Mouse (Mus musculus) spleen, embryonic (tissue): ENCODE measurements around the gene Mesd.

Source experiments
- CTCF ChIA-PET: fragments of 350-600 bp; sonication (Branson Sonifier 250); formaldehyde crosslinking; loops from one replicate; lab custom pipeline; 2022; lab: Charles Lee

Gene Mesd

GRCm38 (mm10) chr7:83911909-83912308 is 27.6 kb downstream of the Mesd start:
- CTCF ChIA-PET, result no interaction called here

- CTCF ChIA-PET, result interaction anchor here (0.7 to 1.4 kb wide), 2 partner anchors 215 to 443 kb away, joined by 3 to 4 read pairs; no protein-coding TSS in a partner anchor
Observed at GRCm38 (mm10) chr7:83913405-83913932, 29.2 kb downstream of the Mesd start.

GRCm38 (mm10) chr7:83913995-83914394 is 29.7 kb downstream of the Mesd start:
- CTCF ChIA-PET, result interaction anchor here (0.7 to 1.4 kb wide), 2 partner anchors 215 to 442 kb away, joined by 3 to 4 read pairs; no protein-coding TSS in a partner anchor

- CTCF ChIA-PET, result no interaction called here
Observed at GRCm38 (mm10) chr7:83914566-83914965, 30.3 kb downstream of the Mesd start.

GRCm38 (mm10) chr7:83920241-83920640 is 36.0 kb downstream of the Mesd start:
- CTCF ChIA-PET, result no interaction called here

- CTCF ChIA-PET, result no interaction called here
Observed at GRCm38 (mm10) chr7:83921637-83922036, 37.4 kb downstream of the Mesd start.

GRCm38 (mm10) chr7:83939017-83939721 is 54.9 kb downstream of the Mesd start:
- CTCF ChIA-PET, result no interaction called here

- CTCF ChIA-PET, result no interaction called here
Observed at GRCm38 (mm10) chr7:83940136-83940535, 55.9 kb downstream of the Mesd start.

- CTCF ChIA-PET, result no interaction called here
Observed at GRCm38 (mm10) chr7:83941701-83942101, 57.4 kb downstream of the Mesd start.

GRCm38 (mm10) chr7:83948743-83949142 is 64.5 kb downstream of the Mesd start:
- CTCF ChIA-PET, result no interaction called here

- CTCF ChIA-PET, result no interaction called here
Observed at GRCm38 (mm10) chr7:83949662-83950061, 65.4 kb downstream of the Mesd start.
